Mouse (Mus musculus) kidney, postnatal 14 days (tissue): ENCODE results near the gene Rps11.
"Not testable (repeated sequence)": the region's sequence is repeated elsewhere in the genome, so short reads cannot be mapped to it uniquely, and the experiment has no call there.

Source experiments
- DNase-seq: peaks from one replicate; pipeline ENCODE4 v3.0.0; 2022; ENCODE audit warnings: mixed read lengths

Rps11 gene

DNA sequence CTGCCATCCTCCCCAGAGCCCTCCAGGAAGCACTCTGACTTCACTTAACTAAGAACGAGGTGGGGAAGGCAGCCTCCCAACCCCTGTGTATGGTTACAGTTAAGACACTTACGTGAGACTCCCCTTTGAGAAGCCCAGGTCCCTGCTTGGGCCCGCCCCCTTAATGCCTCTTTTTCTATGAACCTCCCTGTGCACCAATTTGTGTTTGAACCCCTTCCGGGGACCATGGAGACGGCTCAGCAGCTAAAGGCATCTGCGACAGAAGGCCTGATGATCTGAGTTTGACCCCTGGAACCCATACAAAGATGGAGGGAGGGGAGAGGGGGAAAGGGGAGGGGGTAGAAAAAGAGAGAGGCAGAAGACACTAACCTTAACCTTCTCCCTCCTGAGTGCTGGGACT, 17.8 kb downstream of the Rps11 start:
- DNase-seq: no peak

- DNase-seq: no peak
Measured at GRCm38 (mm10) chr7:45105491-45105890, 18.7 kb downstream of the Rps11 start.

- DNase-seq: no peak
Measured at GRCm38 (mm10) chr7:45104941-45105340, 19.3 kb downstream of the Rps11 start.

GRCm38 (mm10) chr7:45103652-45104180, 20.5 kb downstream of the Rps11 start, which contains the start of gene Fcgrt:
Fcgrt (minus strand) TSS chr7:45103851.
- DNase-seq: peak; percentile 96

DNA sequence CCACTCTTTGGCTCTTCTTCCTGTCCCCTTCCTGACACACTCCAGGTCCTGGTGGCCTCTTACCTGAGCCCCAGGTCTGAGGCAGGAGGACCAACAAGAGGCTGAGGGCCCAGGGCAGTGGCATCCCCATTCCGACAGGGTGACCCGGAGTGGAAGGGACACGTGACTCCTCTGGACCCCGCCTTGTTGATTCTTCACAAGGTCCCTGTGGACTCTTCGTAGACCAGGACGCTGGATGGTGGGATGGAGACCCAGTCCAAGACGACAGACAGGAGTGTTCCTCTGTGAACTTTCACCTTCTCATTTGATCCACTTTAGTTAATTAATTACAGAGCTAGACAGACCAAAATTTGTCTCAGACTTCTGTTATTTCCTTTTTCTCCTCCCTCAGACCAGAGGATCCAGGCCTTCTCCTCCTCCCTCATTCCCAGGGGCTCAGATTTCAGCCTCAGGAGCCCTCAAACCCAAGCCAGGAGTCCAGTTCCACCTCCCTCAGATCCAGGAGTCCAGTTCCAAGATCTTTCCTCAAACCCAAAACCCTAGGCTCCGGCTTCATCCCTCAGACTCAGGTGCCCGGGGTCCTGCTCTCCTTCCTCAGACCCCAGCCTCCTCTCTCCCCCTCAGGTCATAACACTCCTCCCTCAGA, 21.2 kb downstream of the Rps11 start:
- DNase-seq: peak; percentile 53

- DNase-seq: no peak
Measured at GRCm38 (mm10) chr7:45102441-45102840, 21.8 kb downstream of the Rps11 start.

DNA sequence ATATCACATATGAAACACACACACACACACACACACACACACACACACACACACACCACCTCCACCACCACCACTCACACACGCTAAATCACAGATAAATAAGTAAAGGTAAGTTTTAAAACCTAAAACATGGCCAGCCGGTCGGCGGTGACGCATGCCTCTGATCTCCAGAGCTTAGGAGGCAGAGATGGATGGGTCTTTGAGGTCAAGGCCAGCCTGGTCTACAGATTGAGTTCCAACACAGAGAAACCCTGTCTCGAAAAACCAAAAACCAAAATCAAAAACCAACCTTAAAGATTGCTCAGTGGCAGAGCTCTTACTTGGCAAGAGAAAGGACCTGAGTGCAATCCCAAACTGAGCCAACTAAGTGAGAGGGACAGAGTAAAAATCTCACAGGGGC, 24.2 kb downstream of the Rps11 start:
- no peak for DNase-seq

GRCm38 (mm10) chr7:45098541-45099240, 25.5 kb downstream of the Rps11 start:
- DNase-seq: no peak

GRCm38 (mm10) chr7:45097479-45097878, 26.8 kb downstream of the Rps11 start:
- peak; percentile 50 for DNase-seq

- DNase-seq: not testable (repeated sequence)
Measured at GRCm38 (mm10) chr7:45095965-45096364, 28.3 kb downstream of the Rps11 start.

- DNase-seq: no peak
Measured at GRCm38 (mm10) chr7:45095367-45095766, 28.9 kb downstream of the Rps11 start.

- DNase-seq: no peak
Measured at GRCm38 (mm10) chr7:45094121-45094520, 30.1 kb downstream of the Rps11 start.

- DNase-seq: no peak
Measured at GRCm38 (mm10) chr7:45093516-45093905, 30.7 kb downstream of the Rps11 start.

GRCm38 (mm10) chr7:45092828-45093515, 31.3 kb downstream of the Rps11 start:
- no peak for DNase-seq

DNA sequence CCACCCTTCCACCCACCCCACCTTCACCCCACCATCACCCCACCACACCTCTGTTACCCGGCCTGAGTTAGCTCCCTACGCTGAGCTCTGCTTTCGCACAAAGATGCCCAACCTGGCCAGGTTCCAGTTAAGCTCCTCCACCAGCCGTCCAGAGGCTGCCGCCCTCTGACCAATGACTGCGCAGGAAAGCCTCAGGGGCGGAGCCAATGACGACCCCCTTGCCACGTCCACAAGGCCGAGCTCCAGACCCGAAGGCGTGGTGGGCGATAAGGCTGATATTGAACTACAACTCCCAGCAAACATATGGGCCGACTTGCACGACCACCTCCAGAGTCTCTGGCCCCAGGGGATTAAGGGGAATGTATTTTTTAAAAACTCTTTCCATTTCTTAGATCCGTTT, 32.2 kb downstream of the Rps11 start, which contains the start of gene Rcn3:
Gene Rcn3 (minus strand): TSS at position 174 of the 400 bp plus-strand sequence.
- peak; percentile 91 for DNase-seq

DNA sequence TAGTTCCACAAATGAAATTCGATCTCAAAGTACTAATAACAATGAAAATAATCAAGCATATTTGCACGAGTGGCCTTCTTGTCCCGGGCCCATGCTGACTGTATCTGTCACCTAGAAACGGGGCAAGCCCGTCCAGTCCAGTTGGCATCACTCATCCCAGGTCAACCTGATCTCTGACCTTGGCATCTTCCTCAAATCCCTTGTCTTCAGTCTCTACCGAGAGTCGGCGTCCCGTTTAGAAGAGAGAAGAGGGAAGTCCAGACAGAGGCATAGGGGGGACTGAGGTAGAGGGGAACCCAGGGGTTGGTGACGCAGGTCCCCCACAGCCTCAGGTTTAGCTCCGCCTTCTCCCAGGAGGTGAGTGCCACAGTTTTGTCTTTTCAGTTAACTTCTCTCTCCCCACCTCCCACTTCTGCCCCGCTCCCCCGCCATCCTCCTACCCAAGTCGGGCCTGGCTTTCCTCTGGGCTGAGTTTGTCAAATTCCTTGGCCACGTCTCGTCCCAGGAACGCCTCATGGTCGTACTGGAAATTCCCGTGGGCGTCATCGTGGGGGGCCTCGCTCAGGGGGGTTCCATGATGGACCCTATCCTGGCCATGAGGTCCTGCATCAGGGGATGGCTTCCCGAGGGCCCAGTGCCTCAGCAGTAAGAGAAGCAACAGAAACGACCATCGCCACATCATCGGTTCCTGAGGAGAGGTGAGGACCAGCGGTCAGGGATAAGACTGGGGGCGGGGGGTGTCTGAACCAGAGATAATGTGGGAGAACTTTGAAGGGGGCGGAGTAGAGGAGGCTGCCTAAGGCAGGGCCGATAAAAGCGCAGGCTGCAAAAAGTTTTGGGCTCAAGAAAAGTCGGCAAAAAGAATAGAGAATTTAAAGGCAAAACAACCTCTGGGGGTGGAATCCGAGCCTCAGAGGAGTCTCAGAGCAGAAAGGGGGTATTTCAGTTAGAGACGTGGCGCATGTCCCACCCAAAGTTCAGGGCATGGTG, 32.9 kb downstream of the Rps11 start:
- DNase-seq: peak; percentile 42

- DNase-seq: no peak
Measured at GRCm38 (mm10) chr7:45090251-45090977, 33.8 kb downstream of the Rps11 start.

DNA sequence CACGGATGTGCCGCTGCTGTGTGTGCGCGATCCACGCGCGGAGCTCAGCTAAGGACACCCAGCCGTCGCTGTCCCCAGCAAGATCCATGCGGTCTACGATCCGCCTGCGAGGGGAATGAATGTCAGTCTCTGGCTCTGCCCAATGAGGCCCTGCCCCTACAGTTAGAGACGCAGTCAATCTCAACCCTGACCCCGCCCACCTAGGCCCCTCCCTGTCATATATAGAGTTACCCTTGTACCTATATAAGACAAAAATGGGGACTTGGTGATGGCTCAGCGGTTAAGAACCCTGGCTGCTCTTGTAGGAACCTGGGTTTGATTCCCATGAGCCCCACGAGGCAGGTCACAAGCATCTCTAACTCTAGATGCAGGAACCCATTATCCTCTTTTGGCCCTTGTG, 35.6 kb downstream of the Rps11 start:
- no peak for DNase-seq

- DNase-seq: no peak
Measured at GRCm38 (mm10) chr7:45086084-45086483, 38.2 kb downstream of the Rps11 start.

GRCm38 (mm10) chr7:45083300-45083890, 40.8 kb downstream of the Rps11 start:
- no peak for DNase-seq
